Mouse (Mus musculus) testis, adult 2 months (tissue): ENCODE data around the gene Htatip2.
A peak's percentile ranks its signal among the peaks of the same experiment; 100 is the strongest.

Experiments used
- CTCF ChIP-seq: fragments of 200-500 bp; IDR thresholded peaks from 2 replicates; pipeline ENCODE4 v1.5.1; 2012; ENCODE audit warnings: low read depth, mild to moderate bottlenecking, inconsistent platforms, low read length, moderate library complexity; ENCODE audit not compliant: control insufficient read depth, insufficient read depth, insufficient replicate concordance
- POLR2A ChIP-seq: fragments of 200-500 bp; IDR thresholded peaks from 2 replicates; pipeline ENCODE4 v1.6.1; 2012; ENCODE audit warnings: low read depth, mild to moderate bottlenecking, inconsistent platforms, low read length, moderate library complexity; ENCODE audit not compliant: control insufficient read depth

DNA sequence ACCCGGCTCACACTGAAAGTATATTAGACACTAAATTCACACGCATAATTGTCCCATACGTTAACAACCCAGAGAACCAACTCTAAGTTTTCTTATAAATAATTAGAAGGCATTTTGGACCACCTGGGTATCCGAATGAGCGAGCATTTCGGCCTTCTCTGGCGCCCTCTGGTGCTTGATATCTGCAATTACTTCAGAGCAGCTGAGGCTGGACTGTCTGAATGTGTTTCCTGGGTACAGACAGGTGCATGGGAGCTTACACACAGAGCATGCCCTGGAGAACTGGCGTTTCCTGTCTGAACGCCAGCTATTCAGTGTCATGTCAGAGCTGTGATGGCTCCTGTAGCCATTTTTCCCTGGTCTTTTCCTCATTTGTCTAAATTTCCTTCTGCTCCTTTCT is 4.1 kb upstream of the Htatip2 start:
- TF ChIP-seq POLR2A (no peak), CTCF (peak; percentile 86; the same call in 1 of the 2 replicates)
